Mouse (Mus musculus): Measurements from ENCODE around the gene Cebpzos. TPM values are rescaled to one million over a fixed set of nuclear protein-coding genes. Genes with fewer than 3 reads are reported as not detected.

The Cebpzos gene
- polyA plus RNA-seq (2012; ENCODE audit: low replicate concordance), result 3.9 and 4.3 TPM in 2 replicates

GRCm38 (mm10) chr17:78916369-78916813, at the start of gene Cebpzos:
Gene Cebpzos (plus strand): TSS chr17:78916500.

GRCm38 (mm10) chr17:78882401-78883112, 33.7 kb upstream of the Cebpzos start, which contains the start of gene Eif2ak2:
Gene Eif2ak2 (minus strand): TSS chr17:78882573.

GRCm38 (mm10) chr17:78906892-78907291, 9.4 kb upstream of the Cebpzos start, which contains the start of gene Sult6b1:
Gene Sult6b1 (minus strand): TSS chr17:78906992.

GRCm38 (mm10) chr17:78936466-78937228, 20.3 kb downstream of the Cebpzos start, which contains the start of the genes Cebpz and Ndufaf7:
Gene Cebpz (minus strand): TSS chr17:78937066.
Gene Ndufaf7 (plus strand): TSS chr17:78937136.

Other genes with a start within 250 kb of the Cebpzos start
- gene Strn, start 179.3 kb upstream of the Cebpzos start, polyA plus RNA-seq (2012; ENCODE audit: low replicate concordance), result 2.9 and 4.5 TPM in 2 replicates
- gene Heatr5b, start 81.1 kb upstream of the Cebpzos start, polyA plus RNA-seq (2012; ENCODE audit: low replicate concordance), result 2.2 and 7.5 TPM in 2 replicates
- 0.79 and 6.8 TPM in 2 replicates for gene Gpatch11, start 80.9 kb upstream of the Cebpzos start, polyA plus RNA-seq (2012; ENCODE audit: low replicate concordance)
- gene Eif2ak2, start 33.9 kb upstream of the Cebpzos start, polyA plus RNA-seq (2012; ENCODE audit: low replicate concordance), result 4.3 and 7.0 TPM in 2 replicates
- not detected in 2 replicates for gene Sult6b1, start 9.5 kb upstream of the Cebpzos start, polyA plus RNA-seq (2012; ENCODE audit: low replicate concordance)
- 5.6 and 19.6 TPM in 2 replicates for gene Cebpz, start 20.6 kb downstream of the Cebpzos start, polyA plus RNA-seq (2012; ENCODE audit: low replicate concordance)
- gene Ndufaf7, start 20.6 kb downstream of the Cebpzos start, polyA plus RNA-seq (2012; ENCODE audit: low replicate concordance), result 1.1 and 1.9 TPM in 2 replicates
- gene Prkd3, start 104.3 kb downstream of the Cebpzos start, polyA plus RNA-seq (2012; ENCODE audit: low replicate concordance), result 1.4 and 2.1 TPM in 2 replicates
- gene Qpct, start 135.4 kb downstream of the Cebpzos start, polyA plus RNA-seq (2012; ENCODE audit: low replicate concordance), result 0.25 TPM in 1 of 2 replicates, not detected in the other